Mouse (Mus musculus) heart, embryonic 13.5 days (tissue): ENCODE results near the gene Prdm16. TPM values are rescaled to one million over a fixed set of nuclear protein-coding genes. Genes with fewer than 3 reads are reported as not detected.

Source experiments
- ATAC-seq: fragments of 200-750 bp; cut with Nextera tagmentation; 2 replicates; pipeline ENCODE4 v1.8.0; 2017; ENCODE audit warnings: moderate TSS enrichment; ENCODE audit not compliant: insufficient number of reproducible peaks, low FRiP score, low TSS enrichment; ENCODE audit errors: extremely low read depth
- H3K27ac ChIP-seq: fragments of 300-500 bp; sonication (generic); replicated peaks from 2 replicates; pipeline ENCODE4 v1.5.1; 2015; ENCODE audit warnings: moderate library complexity, mild to moderate bottlenecking, inconsistent platforms
- H3K27me3 ChIP-seq: fragments of 300-500 bp; sonication (generic); replicated peaks from 2 replicates; pipeline ENCODE4 v1.6.1; 2015; ENCODE audit warnings: mild to moderate bottlenecking, inconsistent platforms
- H3K36me3 ChIP-seq: fragments of 300-500 bp; sonication (generic); 2 replicates; pipeline ENCODE4 v1.6.1; 2015; ENCODE audit warnings: mild to moderate bottlenecking, inconsistent platforms
- H3K4me1 ChIP-seq: fragments of 300-500 bp; sonication (generic); 2 replicates; pipeline ENCODE4 v1.6.1; 2015; ENCODE audit warnings: inconsistent platforms
- H3K4me2 ChIP-seq: fragments of 300-500 bp; sonication (generic); 2 replicates; pipeline ENCODE4 v1.6.1; 2015; ENCODE audit warnings: inconsistent platforms, mild to moderate bottlenecking, moderate library complexity
- H3K4me3 ChIP-seq: fragments of 300-500 bp; sonication (generic); 2 replicates; pipeline ENCODE4 v1.5.1; 2015; ENCODE audit warnings: moderate library complexity, mild to moderate bottlenecking, inconsistent platforms
- H3K9ac ChIP-seq: fragments of 300-500 bp; sonication (generic); 2 replicates; pipeline ENCODE4 v1.6.1; 2015; ENCODE audit warnings: inconsistent platforms, mild to moderate bottlenecking, moderate library complexity
- H3K9me3 ChIP-seq: fragments of 300-500 bp; sonication (generic); 2 replicates; pipeline ENCODE4 v1.6.1; 2016; ENCODE audit warnings: inconsistent platforms
- WGBS: fragments of 180-500 bp; shearing (Covaris S2); methylation state at CpG from one replicate; pipeline ENCODE4 v1.1.7; 2015; ENCODE audit warnings: mixed read lengths; 5-methylcytosine and 5-hydroxymethylcytosine counted together
- polyA plus RNA-seq: library from polyadenylated mRNA; unstranded; fragments of >200 nt; fragmentation: Nextera tagmentation; extraction: Ambion mirVana; gene quantifications from 2 replicates; pipeline ENCODE4 v1.2.1, GENCODE M21; 2015

The Prdm16 gene
- polyA plus RNA-seq, 1 experiment from 2014 or later = 15.3 TPM

DNA sequence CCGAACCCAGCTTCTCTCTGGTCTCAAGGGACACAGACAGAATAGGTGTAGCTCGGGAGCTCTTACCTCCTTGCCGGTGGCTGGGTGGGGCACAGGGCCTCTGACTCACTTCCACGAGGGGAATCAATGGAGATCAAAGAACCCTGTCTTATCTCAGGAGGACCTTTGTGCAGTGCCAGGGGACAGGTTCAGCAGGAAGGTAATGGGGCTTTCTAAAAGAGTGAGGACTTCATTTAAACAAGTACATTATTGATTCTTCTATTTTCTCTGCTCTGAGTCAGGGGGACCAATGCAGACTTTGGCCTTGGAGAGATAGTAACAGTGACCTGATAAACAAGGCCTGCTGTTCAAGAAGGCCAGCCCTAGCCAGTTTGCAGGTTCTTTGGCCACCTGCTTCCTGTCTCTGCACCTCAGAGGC, 218.3 kb downstream of the Prdm16 start:
- Histone ChIP-seq H3K9me3 (no peaks in the 10 kb centered on the region), H3K27me3 (peaks cover 62% of the 10 kb centered on the region), H3K4me1 (peaks cover 26% of the 10 kb centered on the region), H3K36me3 (no peaks in the 10 kb centered on the region), H3K27ac (peak overlapping the region; percentile 24; the same call in 1 of the 2 replicates), H3K9ac (0 out of 2 replicates have a peak overlapping the region, but pooled peaks have one; percentile 3), H3K4me2 (no peak overlapping the region), H3K4me3 (no peak overlapping the region)
- no peak for ATAC-seq
- 56% methylated on average over 4 of the region's 4 CpGs for WGBS

GRCm38 (mm10) chr4:154416728-154417127, 219.9 kb downstream of the Prdm16 start:
- 65% methylated on average over 6 of the region's 6 CpGs for WGBS
- Histone ChIP-seq H3K4me2 (no peak overlapping the region), H3K4me1 (peaks cover 29% of the 10 kb centered on the region), H3K27ac (no peak overlapping the region), H3K36me3 (no peaks in the 10 kb centered on the region), H3K4me3 (no peak overlapping the region), H3K9ac (no peak overlapping the region), H3K9me3 (no peaks in the 10 kb centered on the region), H3K27me3 (peaks cover 65% of the 10 kb centered on the region)
- no peak for ATAC-seq

DNA sequence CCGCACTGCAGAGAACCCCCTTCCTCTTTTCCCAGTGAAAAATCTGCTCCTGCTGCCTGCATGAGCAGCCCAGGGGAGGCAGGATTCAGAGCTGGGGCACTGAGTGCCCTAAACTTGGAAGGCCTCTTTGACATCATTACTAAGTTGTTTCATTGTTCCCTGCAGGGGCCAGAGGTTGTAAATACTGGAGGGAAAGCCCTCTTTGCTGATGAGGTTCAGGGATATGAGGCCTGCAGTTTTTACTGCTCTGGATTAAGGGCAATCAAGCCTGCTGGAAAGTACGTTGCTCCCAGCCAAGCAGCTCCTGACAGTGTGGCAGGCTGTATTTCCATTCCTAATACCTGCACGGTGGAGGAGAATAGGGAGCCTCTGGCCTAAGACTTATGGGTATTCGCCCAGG, 221.8 kb downstream of the Prdm16 start:
- Histone ChIP-seq H3K27me3 (peaks cover 69% of the 10 kb centered on the region), H3K4me3 (no peak overlapping the region), H3K4me2 (no peak overlapping the region), H3K9ac (0 out of 2 replicates have a peak overlapping the region, but pooled peaks have one; percentile 3), H3K36me3 (no peaks in the 10 kb centered on the region), H3K27ac (no peak overlapping the region), H3K9me3 (no peaks in the 10 kb centered on the region), H3K4me1 (peaks cover 48% of the 10 kb centered on the region)
- WGBS = 53% methylated on average over 4 of the region's 4 CpGs
- ATAC-seq = no peak

- H3K9me3 ChIP-seq = no peaks in the 10 kb centered on the region
- peak overlapping the region; percentile 61 for H3K9ac ChIP-seq
- no peak for ATAC-seq
- H3K36me3 ChIP-seq = no peaks in the 10 kb centered on the region
- 43% methylated on average over 8 of the region's 8 CpGs for WGBS
- peak overlapping the region; percentile 63 for H3K27ac ChIP-seq
- H3K4me1 ChIP-seq = peaks cover 58% of the 10 kb centered on the region
- peak overlapping the region; percentile 12; the same call in 1 of the 2 replicates for H3K4me2 ChIP-seq
- peaks cover 95% of the 10 kb centered on the region for H3K27me3 ChIP-seq
- no peak overlapping the region for H3K4me3 ChIP-seq
Measured at GRCm38 (mm10) chr4:154410559-154410958, 226.1 kb downstream of the Prdm16 start.

GRCm38 (mm10) chr4:154409841-154410240, 226.8 kb downstream of the Prdm16 start:
- Histone ChIP-seq H3K27me3 (peaks cover 95% of the 10 kb centered on the region), H3K36me3 (no peaks in the 10 kb centered on the region), H3K27ac (no peak overlapping the region), H3K9me3 (no peaks in the 10 kb centered on the region), H3K4me1 (peaks cover 53% of the 10 kb centered on the region), H3K4me3 (no peak overlapping the region), H3K4me2 (no peak overlapping the region), H3K9ac (0 out of 2 replicates have a peak overlapping the region, but pooled peaks have one; percentile 16)
- 52% methylated on average over 10 of the region's 10 CpGs for WGBS
- no peak for ATAC-seq

DNA sequence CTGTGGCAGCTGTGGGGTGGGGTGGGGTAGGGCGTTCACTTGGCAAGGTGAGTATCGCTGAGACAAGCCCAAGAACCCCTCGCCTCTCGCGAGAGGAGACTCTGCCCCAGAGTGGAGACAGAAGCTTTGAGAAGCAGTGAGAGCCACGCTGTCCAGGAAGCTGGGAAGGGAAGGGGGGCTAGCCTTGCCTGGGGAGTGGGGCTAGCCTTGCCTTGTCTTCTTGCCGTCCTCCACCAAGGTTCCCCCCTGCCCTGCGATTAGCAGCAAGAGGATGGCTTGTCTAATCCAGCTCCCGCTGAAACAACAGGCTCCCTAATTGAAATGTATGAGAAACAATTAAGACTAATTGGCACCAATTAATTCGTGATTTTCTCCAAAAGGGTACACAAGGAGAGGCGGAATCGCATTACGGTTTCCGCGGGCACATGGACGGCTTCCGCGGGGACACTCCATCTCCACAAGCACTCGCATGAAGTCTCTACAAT, 227.4 kb downstream of the Prdm16 start:
- H3K9ac ChIP-seq = no peak overlapping the region; the same call in 1 of the 2 replicates
- no peak overlapping the region for H3K4me2 ChIP-seq
- no peak overlapping the region for H3K4me3 ChIP-seq
- WGBS = 51% methylated on average over 19 of the region's 19 CpGs
- H3K27ac ChIP-seq = no peak overlapping the region
- peaks cover 50% of the 10 kb centered on the region for H3K4me1 ChIP-seq
- no peak for ATAC-seq
- H3K9me3 ChIP-seq = no peaks in the 10 kb centered on the region
- H3K27me3 ChIP-seq = peaks cover 96% of the 10 kb centered on the region
- no peaks in the 10 kb centered on the region for H3K36me3 ChIP-seq

DNA sequence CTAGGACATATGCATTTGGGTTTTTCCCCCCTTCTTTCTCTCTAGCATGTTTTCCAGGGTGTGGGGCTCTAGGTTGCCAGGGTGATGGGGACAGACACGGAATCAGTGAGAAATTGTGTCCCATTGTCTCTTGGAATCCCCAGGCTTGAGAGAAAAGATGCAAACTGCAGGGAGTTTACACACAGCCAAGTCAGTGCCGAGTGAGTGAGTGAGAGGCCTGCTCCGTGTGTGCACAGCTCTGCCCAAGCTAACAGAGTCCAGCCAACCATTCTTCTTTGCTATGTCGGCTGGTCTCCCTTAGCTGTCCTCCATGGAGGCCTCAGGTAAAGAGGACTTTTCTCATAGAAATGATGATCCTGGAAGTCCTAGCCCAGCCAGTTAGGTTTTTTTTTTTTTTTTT, 233.7 kb downstream of the Prdm16 start:
- ATAC-seq = no peak
- peaks cover 77% of the 10 kb centered on the region for H3K27me3 ChIP-seq
- H3K4me2 ChIP-seq = no peak overlapping the region
- H3K4me1 ChIP-seq = peaks cover 33% of the 10 kb centered on the region
- 0 out of 2 replicates have a peak overlapping the region, but pooled peaks have one; percentile 16 for H3K9ac ChIP-seq
- H3K36me3 ChIP-seq = no peaks in the 10 kb centered on the region
- 47% methylated on average over 4 of the region's 4 CpGs for WGBS
- no peaks in the 10 kb centered on the region for H3K9me3 ChIP-seq
- H3K27ac ChIP-seq = peak overlapping the region; percentile 29; the same call in 1 of the 2 replicates
- H3K4me3 ChIP-seq = no peak overlapping the region

GRCm38 (mm10) chr4:154401982-154402932, 234.4 kb downstream of the Prdm16 start:
- no peak overlapping the region for H3K4me3 ChIP-seq
- peaks cover 74% of the 10 kb centered on the region for H3K27me3 ChIP-seq
- no peak for ATAC-seq
- H3K36me3 ChIP-seq = no peaks in the 10 kb centered on the region
- 38% methylated on average over 10 of the region's 10 CpGs for WGBS
- peaks cover 33% of the 10 kb centered on the region for H3K4me1 ChIP-seq
- no peak overlapping the region for H3K4me2 ChIP-seq
- H3K27ac ChIP-seq = peak overlapping the region; percentile 29; the same call in 1 of the 2 replicates
- 0 out of 2 replicates have a peak overlapping the region, but pooled peaks have one; percentile 16 for H3K9ac ChIP-seq
- no peaks in the 10 kb centered on the region for H3K9me3 ChIP-seq

DNA sequence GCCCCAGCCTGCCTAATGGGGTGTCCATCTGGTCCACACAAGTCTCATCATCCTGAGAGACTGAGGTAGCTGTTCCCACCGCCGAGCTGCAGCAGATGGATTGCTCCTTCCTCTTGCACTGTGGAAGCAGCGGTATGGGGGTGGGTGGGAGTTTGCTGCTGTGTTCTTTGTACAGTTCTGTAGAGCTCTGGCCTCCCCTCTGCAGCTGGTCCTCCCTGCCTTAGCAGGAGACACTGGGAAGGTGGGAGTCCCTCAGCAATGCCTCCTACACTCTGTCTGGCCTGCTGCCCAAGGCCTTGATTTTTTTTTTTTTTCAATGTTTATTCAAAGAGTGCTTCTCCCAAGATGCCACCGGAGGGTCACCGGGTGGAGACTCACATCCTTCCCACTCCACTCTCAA, 235.3 kb downstream of the Prdm16 start:
- Histone ChIP-seq H3K27ac (no peak overlapping the region), H3K36me3 (no peaks in the 10 kb centered on the region), H3K9me3 (no peaks in the 10 kb centered on the region), H3K4me1 (peaks cover 33% of the 10 kb centered on the region), H3K9ac (no peak overlapping the region), H3K4me2 (no peak overlapping the region), H3K4me3 (no peak overlapping the region), H3K27me3 (peaks cover 74% of the 10 kb centered on the region)
- no peak for ATAC-seq
- WGBS = 40% methylated on average over 5 of the region's 5 CpGs

- peaks cover 75% of the 10 kb centered on the region for H3K27me3 ChIP-seq
Measured at GRCm38 (mm10) chr4:154400256-154401171, 236.2 kb downstream of the Prdm16 start.

DNA sequence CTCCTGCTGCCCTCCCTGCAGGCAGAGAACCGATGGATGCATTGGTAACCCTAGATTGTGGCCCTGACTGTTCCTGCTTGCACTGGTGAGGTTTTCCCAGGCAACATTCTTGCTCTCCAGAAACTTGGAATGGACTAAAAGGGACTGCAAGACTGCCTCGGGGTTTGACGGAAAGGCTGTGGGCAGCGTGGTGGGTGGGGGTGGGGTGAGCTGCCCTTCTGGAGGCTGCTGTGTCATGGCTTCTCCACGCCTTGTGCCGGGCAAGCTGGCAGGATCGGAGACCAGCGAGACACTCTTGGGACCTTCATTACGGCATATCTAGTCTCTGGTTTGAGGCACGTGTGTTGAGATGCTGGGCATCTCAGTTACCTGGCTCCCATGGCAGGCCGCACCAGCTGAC, 237.0 kb downstream of the Prdm16 start:
- H3K9me3 ChIP-seq = no peaks in the 10 kb centered on the region
- peaks cover 38% of the 10 kb centered on the region for H3K4me1 ChIP-seq
- H3K27ac ChIP-seq = no peak overlapping the region
- H3K9ac ChIP-seq = no peak overlapping the region
- H3K4me2 ChIP-seq = no peak overlapping the region
- no peaks in the 10 kb centered on the region for H3K36me3 ChIP-seq
- H3K4me3 ChIP-seq = no peak overlapping the region
- ATAC-seq = no peak
- peaks cover 75% of the 10 kb centered on the region for H3K27me3 ChIP-seq
- WGBS = 78% methylated on average over 11 of the region's 11 CpGs

More at GRCm38 (mm10) chr4:154400256-154401171, 236.2 kb downstream of the Prdm16 start:
- Histone ChIP-seq H3K36me3 (no peaks in the 10 kb centered on the region), H3K4me2 (no peak overlapping the region), H3K9me3 (no peaks in the 10 kb centered on the region), H3K9ac (no peak overlapping the region), H3K4me1 (peaks cover 33% of the 10 kb centered on the region), H3K4me3 (no peak overlapping the region), H3K27ac (no peak overlapping the region)
- no peak for ATAC-seq
- 82% methylated on average over 24 of the region's 24 CpGs for WGBS
